Mouse (Mus musculus): ENCODE measurements around the gene Sdhd. TPM values are rescaled to one million over a fixed set of nuclear protein-coding genes. Genes with fewer than 3 reads are reported as not detected.

The Sdhd gene
- polyA plus RNA-seq, 1 experiment from 2014 or later: 274 TPM

GRCm38 (mm10) chr9:50567881-50568280 lies 35.7 kb downstream of the Sdhd start:
- no peaks in the 10 kb centered on the region for H3K4me1 ChIP-seq (ENCODE audit: control insufficient read depth, insufficient read depth, low read length)
- no peaks in the 10 kb centered on the region for H3K36me3 ChIP-seq (ENCODE audit: control insufficient read depth, insufficient read depth, low read length)
- H3K27me3 ChIP-seq (ENCODE audit: control insufficient read depth, insufficient read depth, low read length): no peaks in the 10 kb centered on the region
- H3K4me3 ChIP-seq (ENCODE audit: low read depth, low read length): no peak overlapping the region
- WGBS: 98% methylated on average over 2 of the region's 2 CpGs
- no peaks in the 10 kb centered on the region for H3K9me3 ChIP-seq (ENCODE audit: control insufficient read depth, low read length)
- no peak overlapping the region for H3K27ac ChIP-seq (ENCODE audit: low read depth, low read length)
- ATAC-seq (ENCODE audit: low FRiP score) (no peak), DNase-seq (ENCODE audit: low spot score, missing footprints) (no peak)
- H3K9ac ChIP-seq (ENCODE audit: low read length): no peak overlapping the region
- no peak overlapping the region for H3K4me2 ChIP-seq

GRCm38 (mm10) chr9:50567372-50567771 lies 36.2 kb downstream of the Sdhd start:
- no peaks in the 10 kb centered on the region for H3K9me3 ChIP-seq (ENCODE audit: control insufficient read depth, low read length)
- H3K4me1 ChIP-seq (ENCODE audit: control insufficient read depth, insufficient read depth, low read length): no peaks in the 10 kb centered on the region
- H3K27ac ChIP-seq (ENCODE audit: low read depth, low read length): no peak overlapping the region
- no peak for ATAC-seq (ENCODE audit: low FRiP score)
- H3K27me3 ChIP-seq (ENCODE audit: control insufficient read depth, insufficient read depth, low read length): no peaks in the 10 kb centered on the region
- H3K36me3 ChIP-seq (ENCODE audit: control insufficient read depth, insufficient read depth, low read length): no peaks in the 10 kb centered on the region
- H3K4me2 ChIP-seq: no peak overlapping the region
- H3K9ac ChIP-seq (ENCODE audit: low read length): no peak overlapping the region
- no peak for DNase-seq (ENCODE audit: low spot score, missing footprints)
- H3K4me3 ChIP-seq (ENCODE audit: low read depth, low read length): no peak overlapping the region
- 90% methylated on average over 4 of the region's 4 CpGs for WGBS

GRCm38 (mm10) chr9:50565940-50566339 lies 37.7 kb downstream of the Sdhd start:
- ATAC-seq (ENCODE audit: low FRiP score): no peak
- 79% methylated on average over 4 of the region's 4 CpGs for WGBS
- Histone ChIP-seq H3K27ac (ENCODE audit: low read depth, low read length) (no peak overlapping the region), H3K27me3 (ENCODE audit: control insufficient read depth, insufficient read depth, low read length) (no peaks in the 10 kb centered on the region), H3K9ac (ENCODE audit: low read length) (no peak overlapping the region), H3K4me3 (ENCODE audit: low read depth, low read length) (no peak overlapping the region), H3K36me3 (ENCODE audit: control insufficient read depth, insufficient read depth, low read length) (no peaks in the 10 kb centered on the region), H3K9me3 (ENCODE audit: control insufficient read depth, low read length) (no peaks in the 10 kb centered on the region), H3K4me1 (ENCODE audit: control insufficient read depth, insufficient read depth, low read length) (no peaks in the 10 kb centered on the region), H3K4me2 (no peak overlapping the region)
- no peak for DNase-seq (ENCODE audit: low spot score, missing footprints)

- H3K4me2 ChIP-seq: no peak overlapping the region
- H3K36me3 ChIP-seq (ENCODE audit: control insufficient read depth, insufficient read depth, low read length): no peaks in the 10 kb centered on the region
- H3K4me3 ChIP-seq (ENCODE audit: low read depth, low read length): no peak overlapping the region
- H3K9me3 ChIP-seq (ENCODE audit: control insufficient read depth, low read length): no peaks in the 10 kb centered on the region
- no peaks in the 10 kb centered on the region for H3K4me1 ChIP-seq (ENCODE audit: control insufficient read depth, insufficient read depth, low read length)
- DNase-seq (ENCODE audit: low spot score, missing footprints) (no peak), ATAC-seq (ENCODE audit: low FRiP score) (no peak)
- WGBS: 78% methylated on average over 7 of the region's 7 CpGs
- H3K27ac ChIP-seq (ENCODE audit: low read depth, low read length): no peak overlapping the region
- H3K27me3 ChIP-seq (ENCODE audit: control insufficient read depth, insufficient read depth, low read length): no peaks in the 10 kb centered on the region
- no peak overlapping the region for H3K9ac ChIP-seq (ENCODE audit: low read length)
Measured at GRCm38 (mm10) chr9:50565173-50565572, 38.4 kb downstream of the Sdhd start.

- H3K36me3 ChIP-seq (ENCODE audit: control insufficient read depth, insufficient read depth, low read length): no peaks in the 10 kb centered on the region
Measured at GRCm38 (mm10) chr9:50561918-50562360, 41.7 kb downstream of the Sdhd start.

GRCm38 (mm10) chr9:50561145-50561917 lies 42.3 kb downstream of the Sdhd start, which contains the start of gene Tex12:
Gene Tex12, minus strand, starts transcription at chr9:50561325.
- Histone ChIP-seq H3K27ac (ENCODE audit: low read depth, low read length) (no peak within 1 kb of the TSS), H3K4me2 (no peak within 1 kb of the TSS), H3K36me3 (ENCODE audit: control insufficient read depth, insufficient read depth, low read length) (no peaks in the 10 kb centered on the region), H3K9ac (ENCODE audit: low read length) (no peak within 1 kb of the TSS), H3K27me3 (ENCODE audit: control insufficient read depth, insufficient read depth, low read length) (no peaks in the 10 kb centered on the region), H3K4me3 (ENCODE audit: low read depth, low read length) (no peak within 1 kb of the TSS), H3K4me1 (ENCODE audit: control insufficient read depth, insufficient read depth, low read length) (no peaks in the 10 kb centered on the region), H3K9me3 (ENCODE audit: control insufficient read depth, low read length) (no peaks in the 10 kb centered on the region)
- ATAC-seq (ENCODE audit: low FRiP score) (no peak), DNase-seq (ENCODE audit: low spot score, missing footprints) (no peak)
- 87% methylated on average over 38 of the region's 38 CpGs for WGBS

More at GRCm38 (mm10) chr9:50561918-50562360, 41.7 kb downstream of the Sdhd start:
- Histone ChIP-seq H3K9me3 (ENCODE audit: control insufficient read depth, low read length) (no peaks in the 10 kb centered on the region), H3K4me3 (ENCODE audit: low read depth, low read length) (no peak overlapping the region), H3K9ac (ENCODE audit: low read length) (no peak overlapping the region), H3K27ac (ENCODE audit: low read depth, low read length) (no peak overlapping the region), H3K4me1 (ENCODE audit: control insufficient read depth, insufficient read depth, low read length) (no peaks in the 10 kb centered on the region), H3K4me2 (no peak overlapping the region), H3K27me3 (ENCODE audit: control insufficient read depth, insufficient read depth, low read length) (no peaks in the 10 kb centered on the region)
- 87% methylated on average over 2 of the region's 2 CpGs for WGBS
- ATAC-seq (ENCODE audit: low FRiP score): no peak
- no peak for DNase-seq (ENCODE audit: low spot score, missing footprints)

DNA sequence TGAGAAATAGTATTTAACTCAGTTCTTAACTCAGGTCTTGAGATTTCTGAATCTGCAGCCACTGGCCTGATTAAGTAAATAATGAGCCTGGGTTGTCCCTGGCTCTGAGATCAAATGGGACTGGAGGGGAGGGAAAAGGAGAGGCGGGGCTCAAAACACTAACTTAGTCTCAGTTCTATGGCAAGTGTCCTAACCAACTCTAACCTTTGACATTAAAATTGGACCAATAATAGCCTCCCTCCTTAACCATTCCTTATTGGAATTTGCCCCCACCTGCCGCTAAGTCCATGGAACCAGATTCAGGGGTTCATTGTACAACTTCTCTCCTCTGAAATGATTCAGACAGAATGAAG lies 48.5 kb downstream of the Sdhd start, which contains the start of gene Bco2:
Bco2 (minus strand) TSS at position 88 of the 353 bp plus-strand sequence.
- ATAC-seq (ENCODE audit: low FRiP score): peak; percentile 76
- H3K4me3 ChIP-seq (ENCODE audit: low read depth, low read length): peak within 1 kb of the TSS; percentile 27
- peak within 1 kb of the TSS; percentile 88 for H3K27ac ChIP-seq (ENCODE audit: low read depth, low read length)
- H3K9me3 ChIP-seq (ENCODE audit: control insufficient read depth, low read length): no peaks in the 10 kb centered on the region
- peaks cover 12% of the 10 kb centered on the region; the same call in 1 of the 2 replicates for H3K4me1 ChIP-seq (ENCODE audit: control insufficient read depth, insufficient read depth, low read length)
- DNase-seq (ENCODE audit: low spot score, missing footprints): no peak
- 10% methylated on average over 2 of the region's 2 CpGs for WGBS
- no peaks in the 10 kb centered on the region for H3K36me3 ChIP-seq (ENCODE audit: control insufficient read depth, insufficient read depth, low read length)
- H3K27me3 ChIP-seq (ENCODE audit: control insufficient read depth, insufficient read depth, low read length): no peaks in the 10 kb centered on the region
- H3K4me2 ChIP-seq: peak within 1 kb of the TSS; percentile 45
- peak within 1 kb of the TSS; percentile 63 for H3K9ac ChIP-seq (ENCODE audit: low read length)

GRCm38 (mm10) chr9:50554241-50555093 lies 49.1 kb downstream of the Sdhd start, which contains the start of gene Il18:
Gene Il18, plus strand, starts transcription at chr9:50554827.
- peak within 1 kb of the TSS; percentile 88 for H3K27ac ChIP-seq (ENCODE audit: low read depth, low read length)
- 21% methylated on average over 12 of the region's 12 CpGs for WGBS
- H3K36me3 ChIP-seq (ENCODE audit: control insufficient read depth, insufficient read depth, low read length): no peaks in the 10 kb centered on the region
- H3K27me3 ChIP-seq (ENCODE audit: control insufficient read depth, insufficient read depth, low read length): no peaks in the 10 kb centered on the region
- peak within 1 kb of the TSS; percentile 27 for H3K4me3 ChIP-seq (ENCODE audit: low read depth, low read length)
- DNase-seq (ENCODE audit: low spot score, missing footprints) (peak; percentile 95), ATAC-seq (ENCODE audit: low FRiP score) (peak; percentile 98)
- peak within 1 kb of the TSS; percentile 45 for H3K4me2 ChIP-seq
- peak within 1 kb of the TSS; percentile 63 for H3K9ac ChIP-seq (ENCODE audit: low read length)
- H3K4me1 ChIP-seq (ENCODE audit: control insufficient read depth, insufficient read depth, low read length): peaks cover 12% of the 10 kb centered on the region; the same call in 1 of the 2 replicates
- no peaks in the 10 kb centered on the region for H3K9me3 ChIP-seq (ENCODE audit: control insufficient read depth, low read length)

DNA sequence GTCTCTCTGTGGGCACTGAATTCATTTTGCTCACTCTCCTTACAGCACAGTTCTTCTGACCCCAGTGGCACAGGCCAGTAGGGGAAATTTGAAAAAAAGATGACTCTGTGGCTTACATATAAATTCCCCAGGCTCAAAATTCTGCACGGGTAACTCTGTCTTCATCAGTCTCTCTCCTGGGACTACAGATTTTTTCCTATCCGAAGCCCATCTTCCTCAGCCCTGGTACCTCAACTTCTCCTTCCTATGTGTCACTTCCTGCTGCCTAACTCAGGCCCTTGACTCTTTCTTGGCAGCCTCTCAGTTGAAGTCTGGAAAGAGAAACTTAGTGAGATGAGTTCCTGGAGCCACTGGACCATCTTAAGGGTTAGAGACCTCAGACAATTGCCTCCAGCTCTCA lies 50.1 kb downstream of the Sdhd start:
- no peak for DNase-seq (ENCODE audit: low spot score, missing footprints)
- Histone ChIP-seq H3K4me2 (no peak overlapping the region), H3K4me3 (ENCODE audit: low read depth, low read length) (no peak overlapping the region), H3K27me3 (ENCODE audit: control insufficient read depth, insufficient read depth, low read length) (no peaks in the 10 kb centered on the region), H3K4me1 (ENCODE audit: control insufficient read depth, insufficient read depth, low read length) (peaks cover 12% of the 10 kb centered on the region; the same call in 1 of the 2 replicates), H3K9ac (ENCODE audit: low read length) (no peak overlapping the region), H3K27ac (ENCODE audit: low read depth, low read length) (no peak overlapping the region), H3K36me3 (ENCODE audit: control insufficient read depth, insufficient read depth, low read length) (no peaks in the 10 kb centered on the region), H3K9me3 (ENCODE audit: control insufficient read depth, low read length) (no peaks in the 10 kb centered on the region)
- WGBS: 91% methylated on average over 2 of the region's 2 CpGs
- no peak for ATAC-seq (ENCODE audit: low FRiP score)

Measured in midbrain, embryonic 11.5 days (tissue).